Mouse (Mus musculus): ENCODE data around the gene Klhdc8b. TPM values are rescaled to one million over a fixed set of nuclear protein-coding genes. Genes with fewer than 3 reads are reported as not detected.

The Klhdc8b gene
- polyA plus RNA-seq, 1 experiment: 58.8 TPM

- no peak for DNase-seq (ENCODE audit: low read depth)
Observed at GRCm38 (mm10) chr9:108481520-108482210, 20.3 kb upstream of the Klhdc8b start.

DNA sequence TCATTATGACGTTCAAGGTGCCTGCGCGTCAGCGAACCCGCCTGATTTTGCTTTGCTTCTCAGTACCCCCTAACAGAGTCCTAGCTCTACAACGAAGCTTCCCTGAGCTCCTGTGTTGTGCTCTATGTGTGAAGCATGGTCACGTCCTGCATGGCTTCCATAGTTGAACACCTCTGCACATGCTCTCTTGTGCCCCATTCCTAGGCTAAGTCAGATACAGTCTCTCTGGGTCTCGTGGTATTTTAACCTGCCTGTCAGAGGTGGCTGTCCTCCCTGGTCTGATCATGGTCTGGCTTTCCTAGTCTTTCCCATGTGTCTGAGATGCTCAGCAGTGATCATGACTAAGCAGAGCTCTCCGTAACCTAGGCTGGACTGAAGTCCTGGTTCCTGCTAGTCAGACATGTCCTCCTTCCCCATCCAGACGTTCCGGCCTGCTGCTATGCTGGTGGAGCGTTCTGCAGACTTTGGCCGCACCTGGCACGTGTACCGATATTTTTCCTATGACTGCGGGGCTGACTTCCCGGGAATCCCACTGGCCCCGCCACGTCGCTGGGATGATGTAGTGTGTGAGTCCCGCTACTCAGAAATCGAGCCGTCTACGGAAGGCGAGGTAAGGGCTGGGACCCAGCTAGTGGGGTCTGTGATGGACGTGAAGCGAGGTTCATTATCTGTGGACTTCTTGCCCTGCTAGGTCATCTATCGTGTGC, 19.6 kb upstream of the Klhdc8b start:
- DNase-seq (ENCODE audit: low read depth): no peak

DNA sequence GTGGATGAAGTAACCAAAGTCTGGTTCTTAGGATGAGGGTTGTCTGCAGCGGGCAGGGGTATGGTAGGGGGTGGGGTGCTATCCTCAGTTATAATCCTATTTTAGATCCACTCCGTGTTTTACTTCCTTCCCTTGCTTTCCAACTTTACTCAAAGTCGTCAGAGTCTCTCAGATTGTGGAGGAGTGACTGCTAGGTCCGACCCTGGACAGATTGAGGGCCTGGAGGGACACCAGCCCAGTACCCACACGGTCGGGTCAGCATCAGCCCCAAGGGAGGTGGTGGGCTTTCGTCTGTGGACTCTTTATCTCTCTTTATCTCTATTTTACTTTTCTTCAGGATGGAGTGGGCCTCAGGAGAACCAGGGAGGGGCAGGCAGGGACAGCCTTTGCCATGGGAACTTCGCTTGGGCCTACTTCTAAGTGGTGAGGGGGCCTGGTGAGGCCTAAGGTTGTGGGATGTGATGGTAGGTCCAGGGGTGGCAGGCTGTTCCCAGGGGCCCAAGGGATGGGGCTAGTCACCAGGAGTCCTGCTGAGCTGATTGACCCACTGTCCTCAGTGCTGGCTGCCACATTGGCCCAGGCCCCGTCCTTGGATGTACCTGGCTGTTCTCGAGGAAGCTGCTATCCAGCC, 18.5 kb upstream of the Klhdc8b start, which contains the start of gene Lamb2:
Gene Lamb2, plus strand, starts transcription at position 16 of the 631 bp plus-strand sequence.
- DNase-seq (ENCODE audit: low read depth): no peak

DNA sequence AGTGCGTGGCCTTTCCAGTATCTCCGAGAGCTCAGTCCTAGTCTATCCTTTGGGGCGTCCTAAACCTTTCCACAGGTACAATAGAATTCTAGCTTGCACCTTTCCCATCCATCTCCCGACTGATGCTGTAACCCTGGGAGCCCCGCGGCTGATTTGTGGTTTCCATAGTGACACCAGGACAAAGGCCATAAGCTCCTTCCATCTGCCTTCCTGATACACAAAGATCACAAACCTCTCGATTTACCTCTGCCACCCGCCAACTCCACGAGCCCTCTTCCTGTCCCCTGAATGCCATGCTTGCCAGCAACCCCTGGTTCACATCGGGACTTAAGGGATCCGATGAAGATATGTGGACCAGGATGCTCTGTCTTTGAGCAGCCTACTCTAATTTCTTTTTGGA, 17.9 kb upstream of the Klhdc8b start:
- no peak for DNase-seq (ENCODE audit: low read depth)

- DNase-seq (ENCODE audit: low read depth): no peak
Observed at GRCm38 (mm10) chr9:108478638-108479156, 17.3 kb upstream of the Klhdc8b start.

GRCm38 (mm10) chr9:108474528-108474927, 13.1 kb upstream of the Klhdc8b start:
- DNase-seq (ENCODE audit: low read depth): no peak

DNA sequence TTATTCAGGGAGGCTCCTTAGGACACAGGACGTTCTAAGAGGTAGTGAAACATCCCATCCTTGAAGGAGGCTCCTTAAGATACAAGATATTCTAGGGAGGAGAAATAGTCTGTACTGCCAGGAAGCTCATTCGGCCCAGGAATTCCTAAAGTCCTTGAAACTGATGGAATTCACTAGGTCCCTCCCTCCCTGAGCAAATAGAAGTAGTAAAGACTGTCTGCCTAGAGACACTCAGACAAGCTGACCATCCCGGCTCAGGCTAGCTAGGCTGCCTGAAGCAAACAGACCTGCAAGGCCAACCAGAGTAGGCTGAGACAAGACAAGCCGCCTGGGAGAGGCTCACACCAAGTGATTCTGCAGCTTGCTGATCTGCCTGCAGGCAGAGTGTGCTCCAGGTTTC, 8.5 kb upstream of the Klhdc8b start:
- no peak for DNase-seq (ENCODE audit: low read depth)

GRCm38 (mm10) chr9:108469430-108469829, 8.0 kb upstream of the Klhdc8b start:
- no peak for DNase-seq (ENCODE audit: low read depth)

DNA sequence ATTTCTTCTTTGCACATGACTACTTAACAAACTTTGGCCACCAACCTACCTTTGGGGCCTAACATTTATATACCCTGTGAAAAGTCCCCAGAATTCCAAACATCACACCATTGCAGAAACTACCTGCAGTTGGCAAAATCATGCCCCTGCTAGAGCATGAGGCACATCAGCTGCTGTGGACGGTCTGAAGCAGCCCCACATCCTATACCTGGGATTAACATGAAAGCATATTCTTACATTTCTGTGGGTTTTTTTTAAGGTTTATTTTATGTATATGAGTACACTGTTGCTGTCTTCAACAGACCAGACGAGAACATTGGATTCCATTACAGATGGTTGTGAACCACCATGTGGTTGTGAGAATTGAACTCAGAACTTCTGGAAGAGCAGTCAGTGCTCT, 4.8 kb upstream of the Klhdc8b start:
- DNase-seq (ENCODE audit: low read depth): no peak

DNA sequence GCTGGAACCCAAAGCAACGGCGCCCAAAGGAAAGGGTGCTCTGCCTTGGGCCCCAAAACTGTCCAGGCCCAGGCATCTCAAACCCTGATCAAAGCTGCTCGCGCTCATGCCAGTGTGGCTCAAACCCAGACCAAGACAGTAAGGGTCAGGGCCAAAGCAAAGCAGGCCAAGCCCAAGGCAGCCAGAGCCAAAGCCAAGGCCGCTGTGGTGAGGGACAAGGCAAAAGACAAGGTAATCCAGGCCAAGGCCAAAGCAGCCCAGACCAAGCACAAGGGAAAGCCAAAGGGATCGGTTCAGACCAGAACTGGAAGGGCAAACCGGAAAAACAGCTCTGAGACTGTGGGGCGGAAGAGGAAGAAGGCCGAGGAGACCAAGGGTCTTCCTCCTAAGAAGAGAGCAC, 2.3 kb upstream of the Klhdc8b start:
- no peak for DNase-seq (ENCODE audit: low read depth)

- no peak for DNase-seq (ENCODE audit: low read depth)
Observed at GRCm38 (mm10) chr9:108462192-108462591, 811 bp upstream of the Klhdc8b start.

GRCm38 (mm10) chr9:108461675-108462074, 294 bp upstream of the Klhdc8b start:
- DNase-seq (ENCODE audit: low read depth): no peak

DNA sequence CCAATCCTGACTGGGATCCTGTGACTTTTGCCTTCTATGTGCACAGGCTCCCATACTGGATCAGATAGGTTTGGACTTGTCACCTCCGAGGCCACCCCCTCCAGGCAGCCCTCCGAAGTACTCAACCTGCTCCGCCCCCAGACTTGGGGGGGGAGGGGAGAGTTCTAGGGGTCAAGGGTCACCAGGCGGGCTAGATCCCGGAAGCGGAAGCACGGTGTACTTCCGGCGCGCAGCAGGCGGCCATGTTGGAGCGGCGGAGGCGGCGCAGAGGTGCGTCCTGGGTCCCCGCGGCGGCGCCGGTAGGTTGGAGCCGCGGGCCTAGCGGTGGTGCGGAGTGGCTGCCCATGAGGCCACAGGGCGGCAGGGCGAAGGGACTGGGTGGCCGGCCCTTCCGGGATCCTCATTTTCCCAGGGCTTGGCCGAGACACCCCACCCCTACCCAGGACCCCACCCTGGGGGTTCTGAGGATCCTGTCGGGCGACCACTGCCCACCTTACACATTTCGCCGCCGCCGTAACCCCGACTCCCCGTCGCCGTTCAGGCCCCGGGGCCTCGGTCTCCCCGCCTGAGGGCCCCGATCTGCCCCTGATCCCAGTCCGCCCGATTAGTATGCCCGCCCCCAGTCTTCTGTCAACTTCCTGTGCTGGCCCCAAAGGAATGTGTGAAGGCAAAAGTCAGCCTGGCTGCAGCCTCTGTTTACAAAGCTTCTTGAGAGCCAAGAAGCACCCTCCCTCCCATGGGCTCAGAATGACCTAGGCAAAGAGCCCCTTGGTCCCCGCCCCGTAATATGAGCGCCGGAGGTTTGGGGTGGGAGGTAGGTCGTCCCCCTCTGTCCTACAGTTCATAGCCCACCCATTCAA, 832 bp downstream of the Klhdc8b start, which contains the start of gene Ccdc71:
Gene Ccdc71, plus strand, starts transcription at position 209 of the 860 bp plus-strand sequence.
- no peak for DNase-seq (ENCODE audit: low read depth)

DNA sequence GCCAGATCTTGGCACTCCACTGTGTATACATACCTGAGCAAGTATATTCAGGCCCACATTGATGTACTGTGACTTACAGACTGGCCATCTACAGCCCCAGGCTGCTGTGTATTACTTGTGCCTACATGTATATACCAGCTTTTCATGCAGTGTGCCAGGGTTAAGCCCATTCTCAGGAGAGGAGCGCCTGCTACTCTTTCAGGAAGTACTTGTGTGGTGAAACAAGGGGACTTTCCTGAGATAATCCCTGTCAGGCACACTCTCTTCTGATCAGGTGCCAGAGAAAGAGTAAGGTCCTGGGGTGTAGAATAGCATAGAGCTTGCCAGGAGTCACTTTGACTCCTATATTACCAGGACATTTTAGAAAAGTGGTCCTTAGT, 1.5 kb downstream of the Klhdc8b start:
- peak; percentile 97 for DNase-seq (ENCODE audit: low read depth)

GRCm38 (mm10) chr9:108456953-108457352, 4.4 kb downstream of the Klhdc8b start:
- no peak for DNase-seq (ENCODE audit: low read depth)

DNA sequence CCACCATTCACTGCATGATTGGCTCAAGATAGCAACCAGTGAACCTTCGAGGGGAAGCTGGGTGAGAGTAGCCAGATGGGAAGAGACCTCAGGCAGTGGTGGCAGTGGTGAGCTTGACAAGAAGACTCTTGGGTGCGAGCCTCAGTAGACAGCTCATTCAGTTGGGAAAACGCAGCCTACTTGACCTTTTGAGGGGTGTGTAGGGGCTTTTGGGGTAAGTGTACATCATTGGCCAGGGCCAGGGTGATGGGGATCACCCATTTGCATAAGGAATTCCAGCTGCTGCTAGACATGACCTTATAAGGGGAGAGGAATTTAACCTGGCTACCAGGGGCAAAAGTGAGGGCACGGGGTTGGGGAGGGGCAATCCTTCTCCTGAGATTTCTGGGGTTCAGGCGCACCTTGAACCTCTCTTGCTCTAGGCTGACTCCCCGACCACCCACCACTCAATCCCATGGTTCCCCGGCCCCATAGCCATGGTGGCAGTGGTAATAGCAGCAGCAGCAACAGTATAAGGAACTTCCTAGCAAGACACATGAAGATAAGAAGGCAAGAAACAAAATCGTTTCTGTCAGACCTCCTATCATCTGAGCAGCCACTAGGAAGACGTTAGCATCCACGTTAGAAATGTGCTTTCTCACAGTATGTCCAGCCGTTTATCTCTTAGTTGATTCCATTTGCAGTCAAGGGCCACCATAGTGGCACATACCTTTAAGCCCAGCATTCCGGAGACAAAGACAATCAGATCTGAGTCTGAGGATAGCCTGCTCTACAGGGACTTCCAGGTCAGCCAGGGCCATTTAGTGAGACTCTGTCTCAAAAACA, 5.4 kb downstream of the Klhdc8b start:
- no peak for DNase-seq (ENCODE audit: low read depth)

DNA sequence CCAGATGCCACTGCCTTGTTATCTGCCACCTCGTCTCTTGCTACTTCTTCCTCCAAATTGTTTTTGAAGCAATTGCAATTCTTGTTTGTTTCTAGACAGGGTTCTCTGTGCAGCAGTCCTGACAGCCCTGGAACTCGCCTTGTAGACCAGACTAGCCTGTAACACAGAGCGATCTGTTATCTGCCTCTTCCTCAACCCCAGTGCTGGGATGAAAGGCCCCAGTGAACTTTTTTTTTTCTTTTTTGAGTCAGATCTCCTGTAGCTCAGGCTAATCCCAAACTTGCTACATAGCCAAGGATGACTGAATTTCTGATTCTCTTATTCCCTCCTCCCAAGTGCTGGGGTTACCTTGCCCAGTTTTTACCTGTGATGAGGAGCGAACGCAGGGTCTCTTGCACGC, 7.0 kb downstream of the Klhdc8b start:
- DNase-seq (ENCODE audit: low read depth): no peak

GRCm38 (mm10) chr9:108453458-108453857, 7.9 kb downstream of the Klhdc8b start:
- no peak for DNase-seq (ENCODE audit: low read depth)

GRCm38 (mm10) chr9:108452911-108453310, 8.5 kb downstream of the Klhdc8b start:
- no peak for DNase-seq (ENCODE audit: low read depth)

- DNase-seq (ENCODE audit: low read depth): no peak
Observed at GRCm38 (mm10) chr9:108452291-108452906, 9.0 kb downstream of the Klhdc8b start.
